Mouse (Mus musculus) gastrocnemius, postnatal 4 days (tissue): ENCODE measurements around the gene 1700003E16Rik. TPM values are rescaled to one million over a fixed set of nuclear protein-coding genes. Genes with fewer than 3 reads are reported as not detected.
A peak's percentile ranks its signal among the peaks of the same experiment; 100 is the strongest.
"Not testable (repeated sequence)": the region's sequence is repeated elsewhere in the genome, so short reads cannot be mapped to it uniquely, and the experiment has no call there.

Source experiments
- DNase-seq, 2 experiments: peaks; one replicate each; pipeline ENCODE4 v3.0.0; 2021 to 2022; ENCODE audit warnings: low spot score in 2 of 2, mixed read lengths in 2 of 2
- total RNA-seq, 2 experiments: library from RNA; stranded (reverse); gene quantifications; 2 replicates each; pipeline ENCODE4 v1.2.3; 2021

The 1700003E16Rik gene
- total RNA-seq, 2 experiments from 2014 or later, result not detected

DNA sequence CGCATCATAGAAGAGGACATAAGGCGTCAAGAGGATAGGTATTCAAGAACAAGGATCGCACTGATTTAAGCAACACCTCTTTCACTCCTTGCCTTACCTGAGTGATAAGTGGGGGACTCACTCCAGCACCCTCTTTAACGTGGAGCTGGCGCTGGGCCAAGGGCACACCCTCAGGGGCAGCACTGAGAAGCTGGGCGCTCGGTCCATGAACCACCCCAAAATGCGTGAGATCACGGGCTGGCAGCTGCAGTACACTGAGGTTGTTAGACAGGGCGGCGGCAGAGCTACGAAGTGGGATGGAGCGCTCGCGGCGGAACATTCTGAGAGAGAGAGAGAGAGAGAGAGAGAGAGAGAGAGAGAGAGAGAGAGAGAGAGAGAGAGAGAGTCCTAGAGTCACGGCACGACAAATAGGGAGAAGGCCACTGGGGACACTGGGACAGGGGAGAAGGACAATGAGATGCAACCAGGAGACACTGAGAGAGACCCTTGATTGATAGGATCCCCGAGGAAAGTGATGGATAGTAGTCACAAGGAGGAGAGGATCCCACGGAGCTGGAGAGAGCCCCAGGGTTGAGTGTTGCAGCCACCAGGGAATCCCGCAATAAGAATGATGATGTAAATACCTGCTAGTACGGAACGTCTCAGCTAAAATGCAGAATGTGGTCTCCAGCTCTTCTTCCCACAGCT, 509 bp upstream of the 1700003E16Rik start:
- peak in 1 of 2 experiments; percentile 45 for DNase-seq

DNA sequence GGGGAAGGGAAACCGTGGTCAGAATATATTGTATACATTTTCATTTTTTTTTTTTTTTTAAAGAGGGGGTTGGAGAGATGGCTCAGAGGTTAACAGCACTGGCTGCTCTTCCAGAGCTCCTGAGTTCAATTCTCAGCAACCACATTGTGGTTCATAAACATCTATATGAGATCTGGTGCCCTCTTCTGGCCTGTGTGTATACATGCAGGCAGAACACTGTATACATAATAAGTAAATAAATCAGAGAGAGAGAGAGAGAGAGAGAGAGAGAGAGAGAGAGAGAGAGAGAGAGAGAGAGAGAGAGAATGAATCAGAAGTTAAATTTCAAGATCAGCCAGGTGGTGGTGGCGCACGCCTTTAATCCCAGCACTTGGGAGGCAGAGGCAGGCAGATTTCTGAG, 3.3 kb downstream of the 1700003E16Rik start:
- DNase-seq, result not testable (repeated sequence)

DNA sequence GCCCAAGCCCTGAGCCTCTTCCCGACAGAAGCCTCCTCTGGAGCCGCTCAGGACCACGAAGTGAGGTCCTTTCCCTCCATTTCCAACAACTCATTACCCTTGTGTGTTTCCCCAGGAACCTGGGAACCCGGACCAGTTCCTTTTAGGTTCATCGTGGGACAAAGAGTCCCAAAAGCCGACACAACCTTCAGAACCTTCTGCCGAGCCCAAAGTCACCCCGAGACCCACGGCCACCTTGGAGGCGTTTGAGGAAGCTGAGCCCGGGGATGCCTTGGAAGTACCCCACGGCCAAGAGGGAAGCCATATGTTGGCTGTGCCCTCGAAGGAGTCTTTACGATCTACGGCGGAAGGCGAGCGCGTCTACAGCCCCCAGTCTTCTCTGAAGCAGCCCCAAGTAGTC, 5.2 kb downstream of the 1700003E16Rik start:
- no peak for DNase-seq

DNA sequence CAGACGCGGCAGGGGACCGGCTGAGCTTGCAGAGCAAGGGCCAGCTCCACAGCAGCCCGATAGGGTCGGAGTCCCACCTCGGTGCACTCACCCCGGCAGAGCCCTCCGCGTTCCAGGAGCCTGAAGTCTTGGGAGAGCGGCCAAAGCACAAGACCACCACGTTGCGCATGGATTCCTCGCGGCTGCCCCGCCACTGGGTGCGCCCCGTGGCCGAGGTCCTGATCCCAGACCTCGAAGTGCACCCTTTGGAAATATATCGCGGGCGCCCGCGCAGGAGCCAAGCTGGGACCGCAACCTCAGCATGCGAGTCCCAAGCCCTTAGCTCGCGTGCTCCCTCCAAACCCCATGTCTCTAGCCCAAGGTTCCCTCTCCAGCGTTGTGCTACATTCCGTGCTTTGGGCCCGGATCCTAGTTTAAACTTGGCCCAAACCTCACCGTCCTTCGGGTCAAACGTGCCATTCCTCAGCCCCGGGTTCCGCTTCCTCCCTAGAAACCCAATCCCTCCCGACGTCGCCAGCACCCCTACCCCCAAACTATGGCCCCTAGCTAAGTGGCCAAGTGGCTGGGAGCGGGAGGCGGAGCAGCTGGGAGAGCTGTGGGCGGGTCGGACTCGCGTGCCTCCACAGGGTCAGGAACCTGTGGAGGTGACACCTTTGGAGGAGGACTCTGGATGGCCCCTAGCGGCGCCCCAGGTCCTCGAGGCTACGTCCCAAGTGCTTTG, 5.9 kb downstream of the 1700003E16Rik start:
- peak in 1 of 2 experiments; percentile 47 for DNase-seq

DNA sequence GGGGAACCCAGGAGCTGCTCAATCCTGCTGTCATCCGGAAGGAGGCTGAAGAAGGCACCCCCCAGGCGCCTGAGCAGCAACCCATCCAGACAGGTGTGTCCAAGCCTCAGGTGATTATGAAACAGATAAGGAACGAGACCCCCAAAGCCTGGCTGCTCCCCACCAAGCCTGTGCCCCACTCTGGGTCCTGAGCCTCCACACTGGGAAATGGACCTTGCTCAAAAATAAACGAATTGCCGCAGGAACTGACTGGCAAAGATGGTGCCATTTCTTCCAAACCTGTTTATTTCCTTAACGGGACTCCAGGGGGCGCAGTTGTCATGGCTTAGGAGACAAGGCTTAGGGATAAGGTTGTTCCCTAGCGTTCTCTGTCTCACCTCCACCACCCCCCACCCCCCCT, 6.5 kb downstream of the 1700003E16Rik start:
- DNase-seq, result peak in 1 of 2 experiments; percentile 52

GRCm38 (mm10) chr6:83165026-83165606, 8.9 kb downstream of the 1700003E16Rik start:
- no peak for DNase-seq

- DNase-seq, result peak; percentile 92 to 97
These were observed 9.5 kb downstream of the 1700003E16Rik start, which contains the start of gene Dctn1 for GRCm38 (mm10) chr6:83165607-83166242. TSS of gene Dctn1 (plus strand) at chr6:83165920.

DNA sequence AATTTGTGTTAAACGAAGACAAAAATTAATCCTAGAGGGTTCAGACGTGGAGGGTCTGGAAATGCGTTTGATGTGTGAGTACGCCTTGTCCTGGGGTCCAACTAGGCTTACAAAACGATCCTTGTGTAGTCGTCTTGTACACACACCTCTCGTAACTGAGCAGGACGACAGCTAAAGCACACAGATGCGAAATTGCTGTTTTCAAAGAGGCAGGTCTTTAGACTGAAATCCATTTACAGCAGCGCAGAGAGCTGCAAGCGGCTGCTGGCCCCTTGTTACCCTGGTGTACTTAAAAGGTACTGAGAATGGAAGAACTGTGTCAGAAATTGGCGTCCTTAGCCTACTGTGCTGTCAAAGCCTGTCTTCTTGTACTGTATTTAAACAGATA, 10.0 kb downstream of the 1700003E16Rik start:
- DNase-seq, result no peak

- no peak for DNase-seq
These were observed 13.7 kb downstream of the 1700003E16Rik start for GRCm38 (mm10) chr6:83169872-83170271.

DNA sequence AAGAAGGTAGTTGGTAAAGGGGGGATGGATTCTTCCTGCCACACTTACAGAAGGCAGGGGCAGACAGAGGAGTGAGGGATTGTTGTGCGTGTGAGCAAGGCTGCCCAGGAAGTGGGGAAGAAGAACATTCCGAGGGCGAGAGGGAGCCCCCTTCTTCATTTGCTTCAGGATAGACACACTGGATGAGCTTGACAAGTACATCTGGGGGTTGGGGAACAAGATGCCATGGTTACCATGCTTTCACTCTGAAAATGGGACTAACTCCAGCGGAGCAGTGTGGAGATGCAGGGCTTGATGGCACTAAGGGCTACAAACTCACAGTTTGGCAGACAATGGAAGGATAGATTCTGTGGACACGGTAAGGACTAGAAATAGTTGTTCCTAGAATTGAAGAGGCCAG, 14.9 kb downstream of the 1700003E16Rik start:
- DNase-seq, result no peak

GRCm38 (mm10) chr6:83172240-83172920, 16.2 kb downstream of the 1700003E16Rik start:
- no peak for DNase-seq

DNA sequence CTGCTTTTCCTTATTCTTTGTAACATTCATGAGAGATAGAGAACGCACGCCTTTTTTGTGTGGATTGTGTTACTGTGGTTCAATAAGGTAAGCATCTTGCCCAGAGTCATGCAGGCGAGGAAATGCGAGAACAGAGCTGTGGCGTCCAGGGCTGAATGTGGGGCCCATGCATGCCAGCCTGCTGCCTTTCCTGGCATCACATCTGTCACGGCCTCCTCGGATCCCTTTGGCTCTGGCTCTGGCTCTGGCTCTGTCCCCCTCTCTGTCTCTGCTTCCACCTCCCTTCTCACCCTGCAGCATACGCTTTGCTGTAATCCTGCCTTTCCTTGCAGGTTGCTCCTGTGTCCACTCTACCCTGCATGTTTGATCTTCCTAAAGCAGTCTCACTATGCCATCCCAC, 19.8 kb downstream of the 1700003E16Rik start:
- no peak for DNase-seq

- DNase-seq, result no peak
These were observed 23.4 kb downstream of the 1700003E16Rik start for GRCm38 (mm10) chr6:83179390-83180117.

GRCm38 (mm10) chr6:83180605-83181004, 24.4 kb downstream of the 1700003E16Rik start:
- no peak for DNase-seq

DNA sequence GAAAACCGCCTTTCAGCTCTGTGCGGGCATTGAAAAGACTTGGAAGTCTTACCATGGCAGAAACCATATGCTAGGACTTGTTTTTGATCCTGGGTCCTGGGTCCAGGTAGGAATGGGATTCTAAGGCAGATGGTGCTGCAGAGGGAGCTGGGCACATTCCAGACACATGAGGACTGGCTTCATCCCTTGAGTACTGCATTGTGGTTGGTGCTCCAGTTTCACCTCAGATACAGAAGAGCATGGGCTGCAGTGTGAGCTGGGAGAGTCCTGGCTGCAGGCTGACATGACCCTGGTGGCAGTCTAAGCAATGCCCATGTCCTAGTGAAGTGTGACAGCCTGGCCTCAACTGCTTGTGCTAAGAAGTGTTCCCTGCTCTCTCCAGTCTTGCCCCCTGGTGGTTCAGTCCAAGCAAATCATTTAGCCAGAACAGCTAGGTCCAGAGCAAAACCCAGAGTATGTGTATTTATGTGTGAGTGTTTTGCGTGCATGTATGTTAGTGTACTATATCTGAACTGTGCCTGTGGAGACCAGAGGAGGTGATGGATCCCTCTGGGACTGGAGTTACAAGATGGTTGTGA, 28.7 kb downstream of the 1700003E16Rik start:
- DNase-seq, result no peak

- peak in 1 of 2 experiments; percentile 56 for DNase-seq
These were observed 30.0 kb downstream of the 1700003E16Rik start for GRCm38 (mm10) chr6:83185895-83186861.

GRCm38 (mm10) chr6:83186946-83187345, 30.7 kb downstream of the 1700003E16Rik start:
- DNase-seq, result no peak

DNA sequence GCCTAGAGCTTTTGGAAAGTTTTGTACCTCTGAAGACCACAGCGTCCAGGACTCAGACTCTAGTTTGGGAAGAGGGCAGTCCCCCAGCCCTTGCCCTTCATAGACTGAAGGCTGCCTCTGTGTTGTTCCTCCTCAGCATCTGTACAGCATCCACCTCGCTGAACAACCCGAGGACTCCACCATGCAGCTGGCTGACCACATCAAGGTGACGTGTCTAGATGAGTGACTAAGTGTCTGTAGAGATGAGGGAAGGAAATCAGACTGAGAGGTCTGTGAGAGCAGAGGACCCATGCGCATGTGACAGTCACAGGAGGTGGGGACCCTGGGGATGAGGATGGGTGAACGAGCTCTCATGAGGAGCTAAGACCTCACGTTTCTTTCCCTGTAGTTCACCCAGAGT, 37.4 kb downstream of the 1700003E16Rik start:
- DNase-seq, result no peak
